Mouse (Mus musculus): ENCODE measurements around the gene Eif2b4. TPM values are rescaled to one million over a fixed set of nuclear protein-coding genes. Genes with fewer than 3 reads are reported as not detected.
A peak's percentile ranks its signal among the peaks of the same experiment; 100 is the strongest.
"Not testable (repeated sequence)": the region's sequence is repeated elsewhere in the genome, so short reads cannot be mapped to it uniquely, and the experiment has no call there.

Gene Eif2b4
- total RNA-seq (2021) = 10 to 100 TPM; 41.1 to 58.1 TPM
- long read RNA-seq, experiment 1, transcript Eif2b4-201 (13 exons, 2,025 nt) = major isoform, 41 of 61 reads
- long read RNA-seq, experiment 1, transcript Eif2b4-202 (12 exons, 1,966 nt) = minor isoform, 10 of 61 reads
- long read RNA-seq, experiment 1, partial matches to known transcripts = 7 of 61 reads
- long read RNA-seq, experiment 1, other reads (novel, unspliced or antisense) = 3 of 61 reads
- long read RNA-seq, experiment 2, transcript Eif2b4-201 (13 exons, 2,025 nt) = major isoform, 17 of 26 reads
- long read RNA-seq, experiment 2, partial matches to known transcripts = 3 of 26 reads
- long read RNA-seq, experiment 2, other reads (novel, unspliced or antisense) = 3 of 26 reads

- DNase-seq = peak; percentile 100
Observed at GRCm38 (mm10) chr5:31192939-31193630, at the start of gene Eif2b4, which contains the start of gene Snx17. Gene Eif2b4, minus strand, starts transcription at chr5:31193430. Gene Snx17, plus strand, starts transcription at chr5:31193227.

GRCm38 (mm10) chr5:31242191-31242590 lies 49.0 kb upstream of the Eif2b4 start:
- DNase-seq = no peak

- DNase-seq = no peak
Observed at GRCm38 (mm10) chr5:31241522-31242034, 48.3 kb upstream of the Eif2b4 start.

GRCm38 (mm10) chr5:31240637-31241521 lies 47.6 kb upstream of the Eif2b4 start, which contains the start of the genes Nrbp1 and Gm9970:
Gene Nrbp1, plus strand, starts transcription at chr5:31240864.
Gene Gm9970, minus strand, starts transcription at chr5:31241232.
- peak; percentile 95 to 98 for DNase-seq

GRCm38 (mm10) chr5:31226641-31227040 lies 33.4 kb upstream of the Eif2b4 start:
- DNase-seq = no peak

- DNase-seq = no peak
Observed at GRCm38 (mm10) chr5:31222696-31223095, 29.5 kb upstream of the Eif2b4 start.

GRCm38 (mm10) chr5:31221304-31221945 lies 28.2 kb upstream of the Eif2b4 start:
- DNase-seq = peak in 1 of 2 experiments; percentile 20

GRCm38 (mm10) chr5:31220448-31221303 lies 27.4 kb upstream of the Eif2b4 start, which contains the start of gene Ppm1g:
Gene Ppm1g, minus strand, starts transcription at chr5:31220687.
- DNase-seq = peak; percentile 98 to 99

- peak; percentile 51 to 64 for DNase-seq
Observed at GRCm38 (mm10) chr5:31219911-31220447, 26.7 kb upstream of the Eif2b4 start.

- no peak for DNase-seq
Observed at GRCm38 (mm10) chr5:31219474-31219873, 26.2 kb upstream of the Eif2b4 start.

- no peak for DNase-seq
Observed at GRCm38 (mm10) chr5:31219070-31219469, 25.8 kb upstream of the Eif2b4 start.

- no peak for DNase-seq
Observed at GRCm38 (mm10) chr5:31218294-31218693, 25.1 kb upstream of the Eif2b4 start.

GRCm38 (mm10) chr5:31216554-31216953 lies 23.3 kb upstream of the Eif2b4 start:
- DNase-seq = not testable (repeated sequence)

- no peak for DNase-seq
Observed at GRCm38 (mm10) chr5:31204421-31204820, 11.2 kb upstream of the Eif2b4 start.

- no peak for DNase-seq
Observed at GRCm38 (mm10) chr5:31203866-31204265, 10.6 kb upstream of the Eif2b4 start.

GRCm38 (mm10) chr5:31202933-31203332 lies 9.7 kb upstream of the Eif2b4 start:
- no peak for DNase-seq

- peak; percentile 95 to 99 for DNase-seq
Observed at GRCm38 (mm10) chr5:31201742-31202590, 8.7 kb upstream of the Eif2b4 start, which contains the start of gene Zfp513. Gene Zfp513, minus strand, starts transcription at chr5:31202303.

GRCm38 (mm10) chr5:31201042-31201741 lies 8.0 kb upstream of the Eif2b4 start:
- DNase-seq = no peak

Data from heart, adult 18-20 months (tissue).